Comparison of ENCODE assay signal across 30 mouse cellular contexts in genomic region chr14:99574146-99574545, GRCm38 (mm10).
"Had no signal": no experiment of that assay in that cellular context is flagged by ENCODE, and none has a peak within 500 bp of the region (broad histone marks: within the 10 kb centered on the region; RNA-seq: fewer than 3 reads in every experiment).

No protein-coding gene starts in this region.

- H3K9ac ChIP-seq: heart, embryonic 12.5 days; heart, embryonic 13.5 days; heart, embryonic 15.5 days; hindbrain, embryonic 12.5 days; hindbrain, embryonic 13.5 days; hindbrain, embryonic 14.5 days; hindbrain, embryonic 15.5 days; intestine, embryonic 15.5 days; kidney, embryonic 15.5 days had no signal

- H3K9me3 ChIP-seq: heart, embryonic 12.5 days; heart, embryonic 13.5 days; heart, embryonic 15.5 days; hindbrain, embryonic 10.5 days; hindbrain, embryonic 12.5 days; hindbrain, embryonic 13.5 days; hindbrain, embryonic 15.5 days; intestine, embryonic 15.5 days; kidney, embryonic 15.5 days had no signal

- H3K27ac ChIP-seq: heart, embryonic 13.5 days; heart, embryonic 15.5 days; hindbrain, embryonic 10.5 days; hindbrain, embryonic 12.5 days; hindbrain, embryonic 13.5 days; hindbrain, embryonic 14.5 days; hindbrain, embryonic 15.5 days; hindbrain, postnatal 0 days; intestine, embryonic 15.5 days; kidney, embryonic 15.5 days; kidney, postnatal 0 days; layer of hippocampus, adult 2 months; left cerebral cortex, adult 2 months had no signal

- H3K4me3 ChIP-seq: heart, embryonic 12.5 days; heart, embryonic 13.5 days; heart, embryonic 15.5 days; hindbrain, embryonic 10.5 days; hindbrain, embryonic 12.5 days; hindbrain, embryonic 13.5 days; hindbrain, embryonic 15.5 days; intestine, embryonic 15.5 days; kidney, embryonic 15.5 days; layer of hippocampus, adult 2 months; left cerebral cortex, adult 2 months had no signal

- H3K4me1 ChIP-seq: heart, embryonic 15.5 days; hindbrain, embryonic 12.5 days; hindbrain, embryonic 13.5 days; intestine, embryonic 15.5 days had no signal

- H3K27me3 ChIP-seq: heart, embryonic 12.5 days; heart, embryonic 13.5 days; heart, embryonic 15.5 days; hindbrain, embryonic 12.5 days; hindbrain, embryonic 13.5 days; hindbrain, embryonic 15.5 days; intestine, embryonic 15.5 days; kidney, embryonic 15.5 days had no signal

- H3K36me3 ChIP-seq: heart, embryonic 12.5 days; heart, embryonic 13.5 days; heart, embryonic 15.5 days; hindbrain, embryonic 10.5 days; hindbrain, embryonic 12.5 days; hindbrain, embryonic 13.5 days; hindbrain, embryonic 15.5 days; intestine, embryonic 15.5 days; kidney, embryonic 15.5 days had no signal

- DNase-seq: heart, postnatal 10 days; heart, postnatal 14 days; heart, postnatal 36 days; heart, postnatal 4 days; kidney, adult 11 months; kidney, adult 18-20 months; kidney, adult 2 months; kidney, adult 8-10 months; kidney, adult 9 months; kidney, postnatal 10 days; kidney, postnatal 14 days; kidney, postnatal 25 days; kidney, postnatal 36 days; kidney, postnatal 4 days; layer of hippocampus, adult 9-11 months; layer of hippocampus, postnatal 36 days had no signal
